8 mouse cellular contexts compared by ENCODE assay signal in genomic region chr10:128817033-128817432, GRCm38 (mm10). TPM values are rescaled to one million over a fixed set of nuclear protein-coding genes. Genes with fewer than 3 reads are reported as not detected.
DNase-seq lines count a peak whose midpoint lies in the region; ATAC-seq and TF ChIP-seq lines count a peak whose summit lies in the region.

Gene Sarnp, plus strand, starts transcription at chr10:128817333.

- no peak for TF ChIP-seq EP300 in heart, adult 2 months (IDR thresholded peaks at IDR 0.05; ENCODE audit: insufficient read depth, low read depth, low read length)

- DNase-seq in kidney, adult 18-20 months = no peak
- DNase-seq in heart, adult 2 months = no peak
- DNase-seq in layer of hippocampus, postnatal 14 days (ENCODE audit: low spot score in 2 of 2) = no peak
- DNase-seq in midbrain, embryonic 14.5 days = no peak
- no peak for DNase-seq in urinary bladder, postnatal 25 days (ENCODE audit: low spot score)
- DNase-seq in kidney, adult 11 months = no peak

- H3K4me3 ChIP-seq in kidney, embryonic 16.5 days (ENCODE audit: low read length) = no peak within 1 kb of the TSS
- H3K4me3 ChIP-seq in brown adipose tissue, adult 24 weeks (ENCODE audit: insufficient read depth, low read depth, low read length) = no peak within 1 kb of the TSS
- no peak within 1 kb of the TSS for H3K4me3 ChIP-seq in heart, adult 2 months
- no peak within 1 kb of the TSS for H3K4me3 ChIP-seq in midbrain, embryonic 14.5 days (replicated peaks; ENCODE audit: low read depth, low read length)

- intact Hi-C loops in heart, adult 2 months (cut with DNase I) = no loop called here

- no peak within 1 kb of the TSS for H3K9ac ChIP-seq in kidney, embryonic 16.5 days (replicated peaks; ENCODE audit: low read length)
- no peak within 1 kb of the TSS for H3K9ac ChIP-seq in heart, adult 2 months (ENCODE audit: low read depth, low read length)
- no peak within 1 kb of the TSS for H3K9ac ChIP-seq in midbrain, embryonic 14.5 days (replicated peaks; ENCODE audit: low read length)

- H3K79me2 ChIP-seq in heart, adult 2 months (replicated peaks; ENCODE audit: control insufficient read depth, insufficient read depth, low read length) = no peaks in the 10 kb centered on the region; the same call in none of the 2 replicates

- no peak for TF ChIP-seq CTCF in heart, adult 2 months (IDR thresholded peaks at IDR 0.05)

- no peak for ATAC-seq in kidney, embryonic 16.5 days (ENCODE audit: low FRiP score, low TSS enrichment)
- ATAC-seq in midbrain, embryonic 14.5 days (ENCODE audit: low FRiP score, low TSS enrichment) = no peak

- TF ChIP-seq POLR2A in heart, adult 2 months (IDR thresholded peaks at IDR 0.05; ENCODE audit: insufficient read depth, low read depth, low read length) = no peak

- no peaks in the 10 kb centered on the region for H3K9me3 ChIP-seq in kidney, embryonic 16.5 days (ENCODE audit: low read length)
- H3K9me3 ChIP-seq in midbrain, embryonic 14.5 days (ENCODE audit: control insufficient read depth, low read length) = no peaks in the 10 kb centered on the region

- H3K4me1 ChIP-seq in kidney, embryonic 16.5 days (ENCODE audit: insufficient read depth, low read length) = peaks cover 8% of the 10 kb centered on the region
- no peaks in the 10 kb centered on the region for H3K4me1 ChIP-seq in brown adipose tissue, adult 24 weeks (ENCODE audit: control insufficient read depth, insufficient read depth, insufficient read length, low read length)
- H3K4me1 ChIP-seq in heart, adult 2 months (ENCODE audit: control insufficient read depth, insufficient read depth, low read length) = peaks cover 2% of the 10 kb centered on the region
- H3K4me1 ChIP-seq in midbrain, embryonic 14.5 days (ENCODE audit: control insufficient read depth, insufficient read depth, low read length) = no peaks in the 10 kb centered on the region

- H3K36me3 ChIP-seq in kidney, embryonic 16.5 days (ENCODE audit: insufficient read depth, low read length) = peaks cover 49% of the 10 kb centered on the region
- peaks cover 5% of the 10 kb centered on the region for H3K36me3 ChIP-seq in heart, adult 2 months (ENCODE audit: control insufficient read depth, insufficient read depth, low read length)
- peaks cover 68% of the 10 kb centered on the region for H3K36me3 ChIP-seq in midbrain, embryonic 14.5 days (ENCODE audit: control insufficient read depth, insufficient read depth, low read length)

- no peaks in the 10 kb centered on the region for H3K27me3 ChIP-seq in kidney, embryonic 16.5 days (ENCODE audit: insufficient read depth, low read length)
- H3K27me3 ChIP-seq in heart, adult 2 months (ENCODE audit: control insufficient read depth, insufficient read depth, low read length) = no peaks in the 10 kb centered on the region
- no peaks in the 10 kb centered on the region for H3K27me3 ChIP-seq in midbrain, embryonic 14.5 days (ENCODE audit: control insufficient read depth, insufficient read depth, low read length)

- WGBS in kidney, embryonic 16.5 days = 88% methylated on average over 13 of the region's 13 CpGs
- 83% methylated on average over 13 of the region's 13 CpGs for WGBS in heart, adult 2 months
- 91% methylated on average over 13 of the region's 13 CpGs for WGBS in midbrain, embryonic 14.5 days

- no peak within 1 kb of the TSS for H3K27ac ChIP-seq in kidney, embryonic 16.5 days (ENCODE audit: low read length)
- no peak within 1 kb of the TSS for H3K27ac ChIP-seq in brown adipose tissue, adult 24 weeks (replicated peaks; ENCODE audit: low read depth, low read length)
- no peak within 1 kb of the TSS for H3K27ac ChIP-seq in heart, adult 2 months
- no peak within 1 kb of the TSS for H3K27ac ChIP-seq in midbrain, embryonic 14.5 days (replicated peaks; ENCODE audit: low read depth, low read length)

- no peak within 1 kb of the TSS for H3K4me2 ChIP-seq in kidney, embryonic 16.5 days (replicated peaks; ENCODE audit: low read depth, low read length)
- no peak within 1 kb of the TSS for H3K4me2 ChIP-seq in midbrain, embryonic 14.5 days (ENCODE audit: low read length)

RNA-seq across cellular contexts. Expression of gene Sarnp, which starts in this region (rescaled TPM):
- 194 and 198 TPM in 2 replicates for polyA plus RNA-seq in kidney, embryonic 16.5 days (2015; fragmentation: Nextera tagmentation; extraction: Ambion mirVana)
- 66.7 and 88.6 TPM in 2 replicates for polyA plus RNA-seq in brown adipose tissue, adult 24 weeks (2012; ENCODE audit: insufficient read depth, insufficient read length, missing spikeins)
- total RNA-seq in heart, adult 2 months (2021) = 10 to 100 TPM; 37.2 to 43.4 TPM
- polyA plus RNA-seq in heart, adult 2 months (2012; rRNA removed) = 14.3 and 25.5 TPM in 2 replicates
- 10 to 100 TPM; 35.5 to 42.2 TPM for total RNA-seq in layer of hippocampus, postnatal 14 days (2021)
- polyA plus RNA-seq in midbrain, embryonic 14.5 days (2014; fragmentation: Nextera tagmentation; extraction: Ambion mirVana) = 150 and 152 TPM in 2 replicates
